Mouse (Mus musculus): ENCODE results near the gene Dnajc3. TPM values are rescaled to one million over a fixed set of nuclear protein-coding genes. Genes with fewer than 3 reads are reported as not detected.

Gene Dnajc3
- total RNA-seq (2017): 64.8 and 74.5 TPM in 2 replicates

- peak; percentile 96 for ATAC-seq (replicated peaks; ENCODE audit: low read depth, poor library complexity, severe bottlenecking)
Measured at GRCm38 (mm10) chr14:118937533-118938492, at the start of gene Dnajc3. Dnajc3 (plus strand) TSS chr14:118937976.

GRCm38 (mm10) chr14:118890101-118890500, 47.7 kb upstream of the Dnajc3 start:
- ATAC-seq (replicated peaks; ENCODE audit: low read depth, poor library complexity, severe bottlenecking): no peak

GRCm38 (mm10) chr14:118895228-118895627, 42.5 kb upstream of the Dnajc3 start:
- no peak for ATAC-seq (replicated peaks; ENCODE audit: low read depth, poor library complexity, severe bottlenecking)

GRCm38 (mm10) chr14:118895655-118896054, 42.1 kb upstream of the Dnajc3 start:
- ATAC-seq (replicated peaks; ENCODE audit: low read depth, poor library complexity, severe bottlenecking): no peak

- no peak for ATAC-seq (replicated peaks; ENCODE audit: low read depth, poor library complexity, severe bottlenecking)
Measured at GRCm38 (mm10) chr14:118899940-118900339, 37.8 kb upstream of the Dnajc3 start.

GRCm38 (mm10) chr14:118900911-118901310, 36.9 kb upstream of the Dnajc3 start:
- no peak for ATAC-seq (replicated peaks; ENCODE audit: low read depth, poor library complexity, severe bottlenecking)

- no peak for ATAC-seq (replicated peaks; ENCODE audit: low read depth, poor library complexity, severe bottlenecking)
Measured at GRCm38 (mm10) chr14:118903397-118903796, 34.4 kb upstream of the Dnajc3 start.

- no peak for ATAC-seq (replicated peaks; ENCODE audit: low read depth, poor library complexity, severe bottlenecking)
Measured at GRCm38 (mm10) chr14:118903867-118904562, 33.8 kb upstream of the Dnajc3 start.

- no peak for ATAC-seq (replicated peaks; ENCODE audit: low read depth, poor library complexity, severe bottlenecking)
Measured at GRCm38 (mm10) chr14:118907592-118907991, 30.2 kb upstream of the Dnajc3 start.

GRCm38 (mm10) chr14:118909872-118910271, 27.9 kb upstream of the Dnajc3 start:
- ATAC-seq (replicated peaks; ENCODE audit: low read depth, poor library complexity, severe bottlenecking): no peak

- ATAC-seq (replicated peaks; ENCODE audit: low read depth, poor library complexity, severe bottlenecking): peak; percentile 72
Measured at GRCm38 (mm10) chr14:118910332-118911222, 27.2 kb upstream of the Dnajc3 start.

GRCm38 (mm10) chr14:118911521-118911920, 26.3 kb upstream of the Dnajc3 start:
- ATAC-seq (replicated peaks; ENCODE audit: low read depth, poor library complexity, severe bottlenecking): no peak

- ATAC-seq (replicated peaks; ENCODE audit: low read depth, poor library complexity, severe bottlenecking): peak; percentile 59
Measured at GRCm38 (mm10) chr14:118913651-118914050, 24.1 kb upstream of the Dnajc3 start.

- ATAC-seq (replicated peaks; ENCODE audit: low read depth, poor library complexity, severe bottlenecking): peak; percentile 71
Measured at GRCm38 (mm10) chr14:118919025-118919424, 18.8 kb upstream of the Dnajc3 start.

GRCm38 (mm10) chr14:118920654-118921053, 17.1 kb upstream of the Dnajc3 start:
- no peak for ATAC-seq (replicated peaks; ENCODE audit: low read depth, poor library complexity, severe bottlenecking)

GRCm38 (mm10) chr14:118922251-118922650, 15.5 kb upstream of the Dnajc3 start:
- no peak for ATAC-seq (replicated peaks; ENCODE audit: low read depth, poor library complexity, severe bottlenecking)

GRCm38 (mm10) chr14:118922667-118923184, 15.1 kb upstream of the Dnajc3 start:
- ATAC-seq (replicated peaks; ENCODE audit: low read depth, poor library complexity, severe bottlenecking): peak; percentile 57

GRCm38 (mm10) chr14:118924673-118925615, 12.8 kb upstream of the Dnajc3 start, which contains the start of gene Dzip1:
Dzip1 (minus strand) TSS chr14:118925460.
- peak; percentile 45 for ATAC-seq (replicated peaks; ENCODE audit: low read depth, poor library complexity, severe bottlenecking)

GRCm38 (mm10) chr14:118928565-118928964, 9.2 kb upstream of the Dnajc3 start:
- no peak for ATAC-seq (replicated peaks; ENCODE audit: low read depth, poor library complexity, severe bottlenecking)
